Mouse (Mus musculus) CD4-positive, CD25-positive, alpha-beta regulatory T cell, adult 9 weeks (primary cell): ENCODE results near the gene Ptgr2. TPM values are rescaled to one million over a fixed set of nuclear protein-coding genes. Genes with fewer than 3 reads are reported as not detected.

Experiments
- polyA plus RNA-seq: library from polyadenylated mRNA; unstranded; fragments of 100-300 nt; shearing (Covaris generic); gene quantifications from one replicate; pipeline ENCODE4 v1.2.1, GENCODE M21; 2017

Gene Ptgr2
- 44.4 TPM for polyA plus RNA-seq

GRCm38 (mm10) chr12:84284885-84285592 lies at the start of gene Ptgr2:
TSS of gene Ptgr2 (plus strand) at chr12:84285232.

GRCm38 (mm10) chr12:84316721-84317621 lies 31.9 kb downstream of the Ptgr2 start, which contains the start of gene Zfp410:
TSS of gene Zfp410 (plus strand) at chr12:84316852.

GRCm38 (mm10) chr12:84361555-84362489 lies 76.8 kb downstream of the Ptgr2 start, which contains the start of the genes Coq6 and Fam161b:
TSS of gene Coq6 (plus strand) at chr12:84361657.
TSS of gene Fam161b (minus strand) at chr12:84361833.

Other genes starting within 250 kb of the Ptgr2 start
- gene Acot4, start 246.9 kb upstream of the Ptgr2 start, polyA plus RNA-seq: 0.33 TPM
- gene Gm49366, start 246.3 kb upstream of the Ptgr2 start, polyA plus RNA-seq: not detected
- gene Acot3, start 233.1 kb upstream of the Ptgr2 start, polyA plus RNA-seq: not detected
- not detected for gene Acot5, start 215.9 kb upstream of the Ptgr2 start, polyA plus RNA-seq
- gene Acot6, start 184.6 kb upstream of the Ptgr2 start, polyA plus RNA-seq: 0.40 TPM
- gene Dnal1, start 170.9 kb upstream of the Ptgr2 start, polyA plus RNA-seq: 0.20 TPM
- gene Pnma1, start 136.7 kb upstream of the Ptgr2 start, polyA plus RNA-seq: 0.22 TPM
- gene Elmsan1, start 66.4 kb upstream of the Ptgr2 start, polyA plus RNA-seq: 29.9 TPM
- gene Zfp410, start 31.6 kb downstream of the Ptgr2 start, polyA plus RNA-seq: 69.5 TPM
- gene Coq6, start 76.4 kb downstream of the Ptgr2 start, polyA plus RNA-seq: 30.0 TPM
- gene Fam161b, start 76.6 kb downstream of the Ptgr2 start, polyA plus RNA-seq: 1.1 TPM
- 60.9 TPM for gene Entpd5, start 123.8 kb downstream of the Ptgr2 start, polyA plus RNA-seq
- gene Bbof1, start 123.8 kb downstream of the Ptgr2 start, polyA plus RNA-seq: 0.94 TPM
- gene Rnf113a2, start 132.0 kb downstream of the Ptgr2 start, polyA plus RNA-seq: 36.2 TPM
- 31.7 TPM for gene Aldh6a1, start 165.8 kb downstream of the Ptgr2 start, polyA plus RNA-seq
- 24.0 TPM for gene Lin52, start 166.2 kb downstream of the Ptgr2 start, polyA plus RNA-seq